ENCODE assay signal across 13 mouse cellular contexts in genomic region chr2:141152011-141152772, GRCm38 (mm10).
A peak's percentile ranks its signal among the peaks of the same experiment; 100 is the strongest.
DNase-seq lines count a peak whose midpoint lies in the region; ATAC-seq and TF ChIP-seq lines count a peak whose summit lies in the region.
"Had no signal": no experiment of that assay in that cellular context is flagged by ENCODE, and none has a peak within 500 bp of the region (broad histone marks: within the 10 kb centered on the region; RNA-seq: fewer than 3 reads in every experiment).

No protein-coding gene starts in this region.

- no peak overlapping the region for H3K27ac ChIP-seq in hindbrain, postnatal 0 days
- no peak overlapping the region for H3K27ac ChIP-seq in hindbrain, embryonic 12.5 days
- no peak overlapping the region for H3K27ac ChIP-seq in embryonic facial prominence, embryonic 15.5 days (replicated peaks)
- no peak overlapping the region for H3K27ac ChIP-seq in midbrain, embryonic 11.5 days (ENCODE audit: low read depth, low read length)

- no peaks in the 10 kb centered on the region for H3K9me3 ChIP-seq in hindbrain, postnatal 0 days (ENCODE audit: low read length)
- no peaks in the 10 kb centered on the region for H3K9me3 ChIP-seq in hindbrain, embryonic 12.5 days (replicated peaks)
- H3K9me3 ChIP-seq in embryonic facial prominence, embryonic 15.5 days (replicated peaks) = no peaks in the 10 kb centered on the region
- H3K9me3 ChIP-seq in midbrain, embryonic 11.5 days (ENCODE audit: control insufficient read depth, low read length) = no peaks in the 10 kb centered on the region

- peak; percentile 49 for DNase-seq in hindbrain, postnatal 0 days (ENCODE audit: low spot score)
- DNase-seq in brain, adult 2 months (ENCODE audit: low read depth, low spot score) = peak; percentile 67
- no peak for DNase-seq in midbrain, embryonic 11.5 days (ENCODE audit: low spot score, missing footprints)
- DNase-seq in spleen, postnatal 10 days (ENCODE audit: low spot score in 2 of 2) = no peak
- no peak for DNase-seq in kidney, postnatal 14 days
- DNase-seq: adrenal gland, postnatal 10 days; gastrocnemius, postnatal 25 days; kidney, adult 18-20 months; lung, postnatal 10 days; spleen, adult 18-20 months; thymus, postnatal 25 days had no signal

- no peak overlapping the region for H3K4me2 ChIP-seq in hindbrain, postnatal 0 days (ENCODE audit: low read depth, low read length)
- no peak overlapping the region for H3K4me2 ChIP-seq in hindbrain, embryonic 12.5 days (replicated peaks)
- H3K4me2 ChIP-seq in embryonic facial prominence, embryonic 15.5 days (replicated peaks) = no peak overlapping the region
- H3K4me2 ChIP-seq in midbrain, embryonic 11.5 days = no peak overlapping the region

- WGBS in hindbrain, postnatal 0 days = 39% methylated on average over 7 of the region's 7 CpGs
- 66% methylated on average over 7 of the region's 7 CpGs for WGBS in hindbrain, embryonic 12.5 days
- WGBS in embryonic facial prominence, embryonic 15.5 days = 37% methylated on average over 7 of the region's 7 CpGs
- WGBS in midbrain, embryonic 11.5 days = 59% methylated on average over 7 of the region's 7 CpGs

- TF ChIP-seq CTCF in hindbrain, postnatal 0 days (IDR thresholded peaks at IDR 0.05; ENCODE audit: low read depth) = no peak

- H3K4me3 ChIP-seq in hindbrain, postnatal 0 days (ENCODE audit: low read length) = no peak overlapping the region
- no peak overlapping the region for H3K4me3 ChIP-seq in hindbrain, embryonic 12.5 days
- no peak overlapping the region for H3K4me3 ChIP-seq in embryonic facial prominence, embryonic 15.5 days (replicated peaks)
- H3K4me3 ChIP-seq in midbrain, embryonic 11.5 days (ENCODE audit: low read depth, low read length) = no peak overlapping the region

- ATAC-seq in hindbrain, postnatal 0 days = peak; percentile 71
- ATAC-seq in hindbrain, embryonic 12.5 days (ENCODE audit: low FRiP score) = no peak
- peak; percentile 84 for ATAC-seq in embryonic facial prominence, embryonic 15.5 days (ENCODE audit: insufficient number of reproducible peaks, low FRiP score, low TSS enrichment, low read depth)
- ATAC-seq in midbrain, embryonic 11.5 days (ENCODE audit: low FRiP score) = peak; percentile 73

- no peaks in the 10 kb centered on the region for H3K4me1 ChIP-seq in hindbrain, postnatal 0 days (ENCODE audit: insufficient read depth, low read length)
- 0 out of 2 replicates have a peak, but pooled peaks cover 8% of the 10 kb centered on the region for H3K4me1 ChIP-seq in hindbrain, embryonic 12.5 days
- H3K4me1 ChIP-seq in embryonic facial prominence, embryonic 15.5 days = peaks cover 6% of the 10 kb centered on the region; the same call in 1 of the 2 replicates
- peaks cover 2% of the 10 kb centered on the region; the same call in 1 of the 2 replicates for H3K4me1 ChIP-seq in midbrain, embryonic 11.5 days (ENCODE audit: control insufficient read depth, insufficient read depth, low read length)

- H3K27me3 ChIP-seq in hindbrain, postnatal 0 days (ENCODE audit: insufficient read depth, low read length) = no peaks in the 10 kb centered on the region
- H3K27me3 ChIP-seq in hindbrain, embryonic 12.5 days = no peaks in the 10 kb centered on the region
- no peaks in the 10 kb centered on the region for H3K27me3 ChIP-seq in embryonic facial prominence, embryonic 15.5 days
- no peaks in the 10 kb centered on the region for H3K27me3 ChIP-seq in midbrain, embryonic 11.5 days (ENCODE audit: control insufficient read depth, insufficient read depth, low read length)

- no peaks in the 10 kb centered on the region for H3K36me3 ChIP-seq in hindbrain, postnatal 0 days (ENCODE audit: insufficient read depth, low read length)
- H3K36me3 ChIP-seq in hindbrain, embryonic 12.5 days = no peaks in the 10 kb centered on the region
- no peaks in the 10 kb centered on the region for H3K36me3 ChIP-seq in embryonic facial prominence, embryonic 15.5 days
- H3K36me3 ChIP-seq in midbrain, embryonic 11.5 days (ENCODE audit: control insufficient read depth, insufficient read depth, low read length) = no peaks in the 10 kb centered on the region

- H3K9ac ChIP-seq in hindbrain, postnatal 0 days (replicated peaks; ENCODE audit: low read length) = no peak overlapping the region
- no peak overlapping the region for H3K9ac ChIP-seq in hindbrain, embryonic 12.5 days
- no peak overlapping the region for H3K9ac ChIP-seq in embryonic facial prominence, embryonic 15.5 days
- no peak overlapping the region for H3K9ac ChIP-seq in midbrain, embryonic 11.5 days (ENCODE audit: low read length)

Comparison
In these comparisons a context has a peak if more than half of its experiments do, and no peak if none do; other contexts are left out.
1. DNase-seq: peak in hindbrain, postnatal 0 days (single experiment) and brain, adult 2 months (single experiment); none in midbrain, embryonic 11.5 days (single experiment), spleen, postnatal 10 days (0 of 2) and kidney, postnatal 14 days (single experiment).